Mouse (Mus musculus): ENCODE data around the gene Spsb2.

DNA sequence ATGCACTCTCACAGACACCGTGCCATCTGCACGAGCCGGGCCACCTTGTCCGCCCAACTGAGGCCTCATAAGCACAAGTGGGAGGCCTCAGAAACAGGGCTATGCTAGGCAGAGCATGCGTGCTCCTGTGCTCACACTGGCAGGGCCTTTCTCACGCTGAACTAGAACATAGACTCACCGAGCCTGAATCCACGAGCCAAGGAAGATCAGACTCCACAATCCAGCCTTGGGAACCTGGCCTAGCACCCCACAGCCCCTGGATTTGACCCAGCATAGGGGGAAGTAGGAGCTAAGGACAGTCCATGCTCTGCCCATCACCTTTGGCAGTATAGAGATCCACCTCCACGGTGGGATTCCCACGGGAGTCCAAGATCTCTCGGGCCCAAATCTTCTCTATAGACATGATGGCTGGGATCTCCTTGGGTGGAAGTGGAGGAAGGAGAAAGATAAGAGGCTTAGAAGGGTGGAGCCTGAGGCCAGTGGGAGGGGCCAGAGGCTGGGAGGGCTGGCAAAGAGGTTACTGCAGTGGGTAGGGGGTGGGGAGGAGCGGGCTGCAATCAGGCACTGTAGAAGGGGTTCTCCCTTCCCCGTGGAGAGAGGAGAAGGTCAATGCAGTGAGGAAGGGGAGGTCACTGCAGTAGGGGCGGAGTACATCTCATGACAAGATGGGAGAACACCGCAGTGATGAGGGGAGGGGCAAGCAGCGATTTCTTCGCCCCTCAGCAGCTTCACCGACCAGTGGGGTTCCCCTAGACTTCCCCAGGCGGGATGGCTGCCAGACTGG, 40.3 kb upstream of the Spsb2 start:
- TF ChIP-seq CTCF (conservative IDR thresholded peaks at IDR 0.05; ENCODE audit: insufficient read depth, insufficient read length, low read depth, low read length) (no peak), POLR2A (IDR thresholded peaks at IDR 0.05; ENCODE audit: low read depth, low read length) (no peak)

Measured in kidney, adult 2 months (tissue).